Mouse (Mus musculus) gastrocnemius, postnatal 14 days (tissue): ENCODE data around the gene Ccz1. TPM values are rescaled to one million over a fixed set of nuclear protein-coding genes. Genes with fewer than 3 reads are reported as not detected.
"Not testable (repeated sequence)": the region's sequence is repeated elsewhere in the genome, so short reads cannot be mapped to it uniquely, and the experiment has no call there.

ENCODE experiments used
- DNase-seq: peaks from one replicate; pipeline ENCODE4 v3.0.0; 2021; ENCODE audit warnings: mixed read lengths
- intact Hi-C: fragments of 180-260 bp; cut with DNase I; formaldehyde crosslinking; loops from one replicate; pipeline ENCODE4 v1.15.1; 2025; ENCODE audit warnings: low total_unique reads
- long read RNA-seq, 2 experiments: library from polyadenylated mRNA; stranded (forward); transcript quantifications; one replicate each; pipeline ENCODE4 v2.0.0; 2021
- total RNA-seq, 2 experiments: library from RNA; stranded (reverse); gene quantifications; 2 replicates each; pipeline ENCODE4 v1.2.3; 2021

The Ccz1 gene
- total RNA-seq, result 10 to 100 TPM; 28.2 to 30.0 TPM
- long read RNA-seq, experiment 1, transcript Ccz1-201 (15 exons, 1,769 nt), result major isoform, 23 of 23 reads
- long read RNA-seq, experiment 1, partial matches to known transcripts, result 0 of 23 reads
- long read RNA-seq, experiment 1, other reads (novel, unspliced or antisense), result 0 of 23 reads
- long read RNA-seq, experiment 2, transcript Ccz1-201 (15 exons, 1,769 nt), result major isoform, 32 of 35 reads
- long read RNA-seq, experiment 2, partial matches to known transcripts, result 1 of 35 reads
- long read RNA-seq, experiment 2, other reads (novel, unspliced or antisense), result 2 of 35 reads

GRCm38 (mm10) chr5:144014551-144015311 is at the start of gene Ccz1:
Gene Ccz1, minus strand, starts transcription at chr5:144014877.
- intact Hi-C loops, result no loop called here
- DNase-seq, result peak; percentile 75

GRCm38 (mm10) chr5:144064093-144064492 is 49.4 kb upstream of the Ccz1 start:
- intact Hi-C loops, result no loop called here
- DNase-seq, result no peak

GRCm38 (mm10) chr5:144054340-144054739 is 39.7 kb upstream of the Ccz1 start:
- DNase-seq, result no peak
- intact Hi-C loops, result no loop called here

GRCm38 (mm10) chr5:144053450-144053849 is 38.8 kb upstream of the Ccz1 start:
- intact Hi-C loops, result no loop called here

GRCm38 (mm10) chr5:144051268-144051667 is 36.6 kb upstream of the Ccz1 start:
- DNase-seq, result no peak
- intact Hi-C loops, result no loop called here

More at GRCm38 (mm10) chr5:144053450-144053849, 38.8 kb upstream of the Ccz1 start:
- DNase-seq, result no peak

- no peak for DNase-seq
- intact Hi-C loops, result no loop called here
These were observed 35.2 kb upstream of the Ccz1 start for GRCm38 (mm10) chr5:144049881-144050280.

- DNase-seq, result no peak
- intact Hi-C loops, result no loop called here
These were observed 32.6 kb upstream of the Ccz1 start for GRCm38 (mm10) chr5:144047324-144047723.

GRCm38 (mm10) chr5:144043166-144043565 is 28.5 kb upstream of the Ccz1 start:
- intact Hi-C loops, result loop anchor here (5.0 kb wide), 1 partner anchor 109 kb away; no protein-coding TSS in a partner anchor
- DNase-seq, result no peak

GRCm38 (mm10) chr5:144040720-144041364 is 26.2 kb upstream of the Ccz1 start:
- intact Hi-C loops, result loop anchor here (5.0 kb wide), 1 partner anchor 111 kb away; no protein-coding TSS in a partner anchor

GRCm38 (mm10) chr5:144039886-144040285 is 25.2 kb upstream of the Ccz1 start:
- intact Hi-C loops, result loop anchor here (5.0 kb wide), 1 partner anchor 112 kb away; no protein-coding TSS in a partner anchor
- no peak for DNase-seq

More at GRCm38 (mm10) chr5:144040720-144041364, 26.2 kb upstream of the Ccz1 start:
- peak; percentile 63 for DNase-seq

- DNase-seq, result no peak
- intact Hi-C loops, result no loop called here
These were observed 24.5 kb upstream of the Ccz1 start for GRCm38 (mm10) chr5:144039156-144039675.

- intact Hi-C loops, result no loop called here
- no peak for DNase-seq
These were observed 22.3 kb upstream of the Ccz1 start for GRCm38 (mm10) chr5:144036952-144037351.

GRCm38 (mm10) chr5:144034567-144034966 is 19.9 kb upstream of the Ccz1 start:
- DNase-seq, result no peak
- intact Hi-C loops, result no loop called here

GRCm38 (mm10) chr5:144032491-144032890 is 17.8 kb upstream of the Ccz1 start:
- DNase-seq, result no peak
- intact Hi-C loops, result no loop called here

GRCm38 (mm10) chr5:144026620-144027263 is 12.1 kb upstream of the Ccz1 start, which contains the start of gene Ocm:
Gene Ocm, minus strand, starts transcription at chr5:144026670.
- no peak for DNase-seq
- intact Hi-C loops, result no loop called here

- DNase-seq, result no peak
These were observed 1.2 kb upstream of the Ccz1 start for GRCm38 (mm10) chr5:144015845-144016244.

GRCm38 (mm10) chr5:144015312-144015650 is 604 bp upstream of the Ccz1 start:
- intact Hi-C loops, result no loop called here
- no peak for DNase-seq

More at GRCm38 (mm10) chr5:144015845-144016244, 1.2 kb upstream of the Ccz1 start:
- intact Hi-C loops, result no loop called here

GRCm38 (mm10) chr5:144013366-144014134 is 1.1 kb downstream of the Ccz1 start:
- DNase-seq, intact Hi-C loops: not testable (repeated sequence)
